16 mouse cellular contexts compared by ENCODE assay signal in the genomic region with DNA sequence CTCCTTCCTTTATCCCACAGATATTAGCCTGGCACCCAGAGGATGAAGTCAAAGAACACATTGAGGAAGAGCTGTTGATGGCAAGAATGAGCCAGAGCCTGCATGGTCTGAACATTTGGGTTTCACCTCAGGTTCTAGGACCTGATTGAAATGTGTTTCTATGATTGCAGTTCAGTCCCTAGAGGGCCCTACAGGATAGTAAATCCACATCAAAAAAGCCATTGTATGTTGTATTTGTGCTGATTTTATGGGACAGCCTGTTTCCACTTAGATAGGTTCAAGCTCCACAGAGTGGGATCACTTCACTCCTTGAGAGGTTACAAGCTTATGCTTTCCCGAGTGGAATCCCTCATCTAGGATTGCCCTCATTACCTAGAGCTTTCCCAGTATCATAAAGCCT.
DNase-seq lines count a peak whose midpoint lies in the region; ATAC-seq and TF ChIP-seq lines count a peak whose summit lies in the region.
"Had no signal": no experiment of that assay in that cellular context is flagged by ENCODE, and none has a peak within 500 bp of the region (broad histone marks: within the 10 kb centered on the region; RNA-seq: fewer than 3 reads in every experiment).

No protein-coding gene starts in this region.

- H3K4me1 ChIP-seq in heart, postnatal 0 days (ENCODE audit: control insufficient read depth, insufficient read depth) = no peaks in the 10 kb centered on the region
- H3K4me1 ChIP-seq in midbrain, postnatal 0 days (ENCODE audit: insufficient read depth, low read length) = no peaks in the 10 kb centered on the region
- H3K4me1 ChIP-seq in midbrain, embryonic 15.5 days = no peaks in the 10 kb centered on the region
- no peaks in the 10 kb centered on the region for H3K4me1 ChIP-seq in forebrain, embryonic 15.5 days
- H3K4me1 ChIP-seq: embryonic facial prominence, embryonic 15.5 days had no signal

- H3K9ac ChIP-seq in heart, postnatal 0 days (replicated peaks; ENCODE audit: low read depth, low read length) = no peak overlapping the region
- H3K9ac ChIP-seq in midbrain, postnatal 0 days (replicated peaks; ENCODE audit: low read length, poor library complexity, severe bottlenecking) = no peak overlapping the region
- H3K9ac ChIP-seq in midbrain, embryonic 15.5 days = no peak overlapping the region
- H3K9ac ChIP-seq in forebrain, embryonic 15.5 days (replicated peaks) = no peak overlapping the region
- H3K9ac ChIP-seq: embryonic facial prominence, embryonic 15.5 days had no signal

- no peak overlapping the region for H3K4me3 ChIP-seq in heart, postnatal 0 days (ENCODE audit: low read depth, low read length)
- no peak overlapping the region for H3K4me3 ChIP-seq in midbrain, postnatal 0 days (ENCODE audit: low read depth, low read length)
- no peak overlapping the region for H3K4me3 ChIP-seq in midbrain, embryonic 15.5 days
- H3K4me3 ChIP-seq in forebrain, embryonic 15.5 days = no peak overlapping the region
- H3K4me3 ChIP-seq: embryonic facial prominence, embryonic 15.5 days had no signal

- no peak overlapping the region for H3K4me2 ChIP-seq in heart, postnatal 0 days (ENCODE audit: low read depth, low read length)
- no peak overlapping the region for H3K4me2 ChIP-seq in midbrain, postnatal 0 days (ENCODE audit: low read depth, low read length, poor library complexity, severe bottlenecking)
- no peak overlapping the region for H3K4me2 ChIP-seq in midbrain, embryonic 15.5 days
- no peak overlapping the region for H3K4me2 ChIP-seq in forebrain, embryonic 15.5 days (replicated peaks)
- H3K4me2 ChIP-seq: embryonic facial prominence, embryonic 15.5 days; liver, embryonic 11.5 days had no signal

- H3K9me3 ChIP-seq in heart, postnatal 0 days (replicated peaks; ENCODE audit: control insufficient read depth, low read length) = no peaks in the 10 kb centered on the region
- no peaks in the 10 kb centered on the region for H3K9me3 ChIP-seq in midbrain, postnatal 0 days (ENCODE audit: low read length)
- no peaks in the 10 kb centered on the region for H3K9me3 ChIP-seq in midbrain, embryonic 15.5 days
- no peaks in the 10 kb centered on the region for H3K9me3 ChIP-seq in forebrain, embryonic 15.5 days
- H3K9me3 ChIP-seq: embryonic facial prominence, embryonic 15.5 days had no signal

- no peak for DNase-seq in heart, postnatal 0 days (ENCODE audit: low spot score)
- no peak for DNase-seq in heart, adult 8-10 months (ENCODE audit: low spot score)
- peak; percentile 24 for DNase-seq in midbrain, postnatal 0 days (ENCODE audit: low spot score)
- DNase-seq in brain, adult 2 months (ENCODE audit: low read depth, low spot score) = peak; percentile 23
- peak; percentile 8 for DNase-seq in telencephalon, adult 2 months (ENCODE audit: low read depth, low spot score)
- no peak for DNase-seq in B cell, adult 2 months
- DNase-seq: cerebellum, adult 9-10 months; heart, adult 18-20 months; heart, postnatal 4 days; kidney, adult 11 months had no signal

- no peak for TF ChIP-seq EP300 in heart, postnatal 0 days (IDR thresholded peaks at IDR 0.05; ENCODE audit: low read depth)

- no peak for ATAC-seq in heart, postnatal 0 days (ENCODE audit: insufficient read depth, low read depth)
- no peak for ATAC-seq in midbrain, postnatal 0 days (ENCODE audit: low FRiP score)
- no peak for ATAC-seq in midbrain, embryonic 15.5 days (replicated peaks)
- no peak for ATAC-seq in forebrain, embryonic 15.5 days (replicated peaks)
- ATAC-seq: activated CD4-positive, CD25-positive, alpha-beta regulatory T cell, adult 4 months had no signal

- H3K36me3 ChIP-seq in heart, postnatal 0 days (replicated peaks; ENCODE audit: control insufficient read depth, insufficient read depth, low read length) = no peaks in the 10 kb centered on the region
- no peaks in the 10 kb centered on the region for H3K36me3 ChIP-seq in midbrain, postnatal 0 days (ENCODE audit: insufficient read depth, low read length)
- H3K36me3 ChIP-seq in midbrain, embryonic 15.5 days (replicated peaks) = no peaks in the 10 kb centered on the region
- no peaks in the 10 kb centered on the region for H3K36me3 ChIP-seq in forebrain, embryonic 15.5 days
- H3K36me3 ChIP-seq: embryonic facial prominence, embryonic 15.5 days had no signal

- no peak overlapping the region for H3K27ac ChIP-seq in heart, postnatal 0 days (ENCODE audit: low read depth)
- H3K27ac ChIP-seq in midbrain, postnatal 0 days (ENCODE audit: low read depth, low read length) = no peak overlapping the region
- no peak overlapping the region for H3K27ac ChIP-seq in midbrain, embryonic 15.5 days
- H3K27ac ChIP-seq in forebrain, embryonic 15.5 days (replicated peaks) = no peak overlapping the region
- H3K27ac ChIP-seq: embryonic facial prominence, embryonic 15.5 days; macrophage had no signal

- WGBS in heart, postnatal 0 days = 40% methylated on average over 1 of the region's 1 CpGs
- WGBS in midbrain, postnatal 0 days = 61% methylated on average over 1 of the region's 1 CpGs
- WGBS in midbrain, embryonic 15.5 days = 65% methylated on average over 1 of the region's 1 CpGs
- 62% methylated on average over 1 of the region's 1 CpGs for WGBS in forebrain, embryonic 15.5 days

- no peaks in the 10 kb centered on the region for H3K27me3 ChIP-seq in heart, postnatal 0 days (ENCODE audit: control insufficient read depth, insufficient read depth, low read length)
- no peaks in the 10 kb centered on the region for H3K27me3 ChIP-seq in midbrain, postnatal 0 days (ENCODE audit: insufficient read depth, low read length)
- no peaks in the 10 kb centered on the region for H3K27me3 ChIP-seq in midbrain, embryonic 15.5 days (replicated peaks)
- H3K27me3 ChIP-seq in forebrain, embryonic 15.5 days = no peaks in the 10 kb centered on the region
- H3K27me3 ChIP-seq: embryonic facial prominence, embryonic 15.5 days had no signal

- peak; percentile 17; the same call in 1 of the 2 replicates for TF ChIP-seq CTCF in heart, postnatal 0 days (IDR thresholded peaks at IDR 0.05; ENCODE audit: low read depth)
- TF ChIP-seq CTCF in midbrain, postnatal 0 days (IDR thresholded peaks at IDR 0.05) = peak; percentile 52

Comparison
In these comparisons a context has a peak if more than half of its experiments do, and no peak if none do; other contexts are left out.
1. DNase-seq: peak in midbrain, postnatal 0 days (single experiment), brain, adult 2 months (single experiment) and telencephalon, adult 2 months (single experiment); none in heart, postnatal 0 days (single experiment), heart, adult 8-10 months (single experiment) and B cell, adult 2 months (0 of 2).